Mouse (Mus musculus): Measurements from ENCODE around the gene Plekhj1. TPM values are rescaled to one million over a fixed set of nuclear protein-coding genes. Genes with fewer than 3 reads are reported as not detected.

Plekhj1 gene
- polyA plus RNA-seq, 1 experiment from 2014 or later, result 197 TPM

DNA sequence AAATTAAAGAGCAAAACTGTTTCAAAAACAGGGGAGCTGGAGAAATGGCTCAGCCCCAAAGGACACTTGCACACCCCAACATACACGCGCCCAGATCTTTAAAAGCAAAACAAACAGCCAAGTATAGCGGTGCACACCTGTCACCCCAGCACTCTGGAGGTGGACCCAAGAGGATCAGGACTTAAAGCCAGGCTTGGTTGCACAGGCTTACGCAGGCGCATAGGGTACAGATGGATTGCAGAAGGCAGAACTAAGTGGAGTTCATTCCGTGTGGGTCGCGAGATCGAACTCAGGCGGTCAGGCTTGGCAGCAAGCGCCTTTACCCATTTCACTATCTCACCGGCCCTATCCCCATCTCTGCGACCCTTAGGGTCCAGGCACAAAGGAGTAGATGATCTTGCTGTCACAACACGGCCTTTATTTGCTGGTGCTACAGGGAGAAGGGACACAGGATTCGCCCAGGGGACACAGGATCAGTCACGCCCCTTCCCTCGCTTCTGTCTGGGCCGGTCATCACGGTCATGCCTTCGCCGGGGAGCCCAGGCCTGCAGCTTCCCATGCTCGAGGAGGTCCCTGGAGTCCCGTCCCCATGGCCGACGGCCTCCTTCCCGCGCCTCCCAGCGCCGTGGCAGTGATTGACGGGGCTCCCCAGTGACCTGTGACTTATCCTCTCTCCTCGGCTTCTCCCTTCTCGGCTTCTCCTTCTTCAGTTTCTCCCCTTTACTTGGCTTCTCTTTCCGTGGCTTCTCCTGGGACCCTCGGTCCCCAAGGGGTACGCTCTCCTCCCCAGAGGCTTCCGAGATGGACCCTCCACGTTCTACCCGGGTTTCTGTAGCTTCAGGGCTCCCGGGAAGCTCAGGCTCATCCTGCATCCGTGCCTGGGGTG, 9.9 kb upstream of the Plekhj1 start:
- H3K36me3 ChIP-seq (replicated peaks), result peaks cover 25% of the 10 kb centered on the region
- H3K4me1 ChIP-seq, result peaks cover 57% of the 10 kb centered on the region
- no peaks in the 10 kb centered on the region for H3K9me3 ChIP-seq
- DNase-seq (ENCODE audit: extremely low spot score, low spot score), result peak; percentile 44
- H3K27ac ChIP-seq, result peak overlapping the region; percentile 56
- H3K4me3 ChIP-seq, result peak overlapping the region; percentile 61
- H3K27me3 ChIP-seq (ENCODE audit: poor library complexity, severe bottlenecking), result peaks cover 82% of the 10 kb centered on the region
- 16% methylated on average over 40 of the region's 40 CpGs for WGBS

DNA sequence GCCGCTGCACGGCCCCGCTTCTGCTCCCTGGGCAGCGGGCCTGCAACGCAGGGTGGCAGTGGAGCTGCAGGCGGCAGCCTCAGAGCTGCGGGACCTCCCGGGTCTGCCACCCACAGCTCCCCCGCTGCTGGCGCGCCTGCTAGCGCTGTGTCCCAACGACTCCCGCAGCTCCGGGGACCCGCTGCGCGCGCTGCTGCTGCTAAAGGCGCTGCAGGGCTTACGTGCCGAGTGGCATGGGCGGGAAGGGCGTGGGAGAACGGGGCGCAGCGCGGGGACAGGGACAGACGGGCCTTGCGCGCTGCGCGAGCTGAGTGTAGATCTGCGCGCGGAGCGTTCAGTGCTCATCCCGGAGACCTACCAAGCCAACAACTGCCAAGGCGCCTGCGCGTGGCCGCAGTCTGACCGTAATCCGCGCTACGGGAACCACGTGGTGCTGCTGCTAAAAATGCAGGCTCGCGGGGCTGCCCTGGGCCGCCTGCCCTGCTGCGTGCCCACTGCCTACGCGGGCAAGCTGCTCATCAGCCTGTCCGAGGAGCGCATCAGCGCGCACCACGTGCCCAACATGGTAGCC, 8.7 kb upstream of the Plekhj1 start:
- peaks cover 71% of the 10 kb centered on the region for H3K27me3 ChIP-seq (ENCODE audit: poor library complexity, severe bottlenecking)

DNA sequence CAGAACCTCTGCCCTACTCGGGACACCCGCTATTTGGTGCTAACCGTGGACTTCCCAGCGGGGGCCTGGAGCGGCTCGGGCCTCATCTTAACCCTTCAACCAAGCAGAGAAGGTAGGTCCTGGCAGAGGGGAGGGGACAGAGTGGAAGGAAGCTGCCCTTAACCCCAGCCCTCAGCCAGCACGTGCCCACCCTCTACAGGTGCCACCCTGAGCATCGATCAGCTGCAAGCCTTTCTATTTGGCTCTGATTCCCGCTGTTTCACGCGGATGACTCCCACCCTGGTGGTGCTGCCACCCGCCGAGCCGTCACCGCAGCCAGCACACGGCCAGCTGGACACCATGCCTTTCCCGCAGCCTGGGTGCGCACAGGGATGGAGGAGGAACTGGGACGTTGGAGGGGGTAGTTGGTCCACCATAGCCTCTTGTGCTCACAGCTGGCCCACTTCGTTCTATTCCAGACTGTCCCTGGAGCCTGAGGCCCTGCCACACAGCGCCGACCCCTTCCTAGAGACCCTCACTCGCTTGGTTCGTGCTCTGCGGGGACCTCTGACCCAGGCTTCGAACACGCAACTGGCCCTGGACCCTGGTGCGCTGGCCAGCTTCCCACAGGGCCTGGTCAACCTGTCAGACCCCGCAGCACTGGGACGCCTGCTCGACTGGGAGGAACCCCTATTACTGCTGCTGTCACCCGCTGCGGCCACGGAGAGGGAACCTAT, 8.1 kb upstream of the Plekhj1 start:
- peak overlapping the region; percentile 85 for H3K27ac ChIP-seq
- peaks cover 43% of the 10 kb centered on the region for H3K36me3 ChIP-seq (replicated peaks)
- no peaks in the 10 kb centered on the region for H3K9me3 ChIP-seq
- H3K4me3 ChIP-seq, result peak overlapping the region; percentile 61
- 39% methylated on average over 34 of the region's 34 CpGs for WGBS
- H3K4me1 ChIP-seq, result peaks cover 57% of the 10 kb centered on the region
- DNase-seq (ENCODE audit: extremely low spot score, low spot score), result peak; percentile 29
- peaks cover 65% of the 10 kb centered on the region for H3K27me3 ChIP-seq (ENCODE audit: poor library complexity, severe bottlenecking)

More for the DNA sequence above, 8.7 kb upstream of the Plekhj1 start:
- peak overlapping the region; percentile 85 for H3K27ac ChIP-seq
- H3K9me3 ChIP-seq, result no peaks in the 10 kb centered on the region
- H3K4me1 ChIP-seq, result peaks cover 57% of the 10 kb centered on the region
- peaks cover 37% of the 10 kb centered on the region for H3K36me3 ChIP-seq (replicated peaks)
- DNase-seq (ENCODE audit: extremely low spot score, low spot score), result peak; percentile 77
- peak overlapping the region; percentile 61 for H3K4me3 ChIP-seq
- 2% methylated on average over 58 of the region's 58 CpGs for WGBS

- 23% methylated on average over 3 of the region's 3 CpGs for WGBS
Observed at GRCm38 (mm10) chr10:80805925-80806324, 7.5 kb upstream of the Plekhj1 start.

DNA sequence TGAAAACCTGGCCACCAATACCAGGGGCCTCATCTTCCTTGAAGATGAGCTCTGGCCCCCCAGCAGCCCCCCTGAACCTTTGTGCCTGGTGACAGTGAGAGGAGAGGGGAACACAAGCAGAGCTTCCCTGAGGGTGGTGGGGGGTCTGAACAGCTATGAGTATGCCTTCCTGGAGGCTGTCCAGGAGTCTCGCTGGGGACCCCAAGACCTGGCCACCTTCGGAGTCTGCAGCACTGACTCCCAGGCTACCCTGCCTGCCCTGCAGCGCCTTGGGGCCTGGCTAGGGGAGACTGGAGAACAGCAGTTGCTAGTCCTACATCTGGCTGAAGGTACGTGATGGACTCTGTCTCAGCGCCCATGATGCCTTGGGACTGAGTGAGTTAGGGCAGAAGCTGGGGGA, 6.9 kb upstream of the Plekhj1 start:
- no peak for DNase-seq (ENCODE audit: extremely low spot score, low spot score)
- Histone ChIP-seq H3K9me3 (no peaks in the 10 kb centered on the region), H3K27me3 (ENCODE audit: poor library complexity, severe bottlenecking) (peaks cover 53% of the 10 kb centered on the region), H3K4me3 (peak overlapping the region; percentile 61), H3K27ac (no peak overlapping the region), H3K4me1 (peaks cover 63% of the 10 kb centered on the region), H3K36me3 (replicated peaks) (peaks cover 55% of the 10 kb centered on the region)
- 84% methylated on average over 5 of the region's 5 CpGs for WGBS

More at GRCm38 (mm10) chr10:80805925-80806324, 7.5 kb upstream of the Plekhj1 start:
- Histone ChIP-seq H3K4me3 (peak overlapping the region; percentile 61; the same call in 1 of the 2 replicates), H3K9me3 (no peaks in the 10 kb centered on the region), H3K4me1 (peaks cover 60% of the 10 kb centered on the region), H3K27me3 (ENCODE audit: poor library complexity, severe bottlenecking) (peaks cover 59% of the 10 kb centered on the region), H3K27ac (no peak overlapping the region), H3K36me3 (replicated peaks) (peaks cover 49% of the 10 kb centered on the region)
- DNase-seq (ENCODE audit: extremely low spot score, low spot score), result peak; percentile 77

DNA sequence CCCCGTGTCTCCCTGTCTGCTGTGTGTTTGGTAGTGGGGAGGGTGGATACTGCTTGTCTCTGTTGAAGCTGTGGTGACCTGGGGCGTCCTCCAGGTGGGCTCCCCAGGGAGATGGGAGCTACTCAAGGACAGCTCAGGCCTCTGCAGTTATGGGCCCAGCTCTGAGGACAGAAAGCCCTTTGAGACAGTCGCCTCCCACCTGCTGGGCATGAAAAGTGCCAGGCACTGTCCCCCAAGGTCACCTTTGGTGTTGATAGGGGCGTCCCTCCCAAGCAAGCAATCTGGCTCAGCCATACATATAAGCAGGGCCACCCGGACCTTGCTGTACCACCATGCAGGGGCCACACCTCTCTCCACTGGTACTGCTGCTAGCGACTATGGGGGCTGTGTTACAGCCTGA, 6.5 kb upstream of the Plekhj1 start, which contains the start of gene Amh:
Amh (plus strand) TSS at position 328 of the 400 bp plus-strand sequence.
- Histone ChIP-seq H3K9me3 (no peaks in the 10 kb centered on the region), H3K27ac (no peak within 1 kb of the TSS), H3K27me3 (ENCODE audit: poor library complexity, severe bottlenecking) (peaks cover 49% of the 10 kb centered on the region), H3K36me3 (replicated peaks) (peaks cover 59% of the 10 kb centered on the region), H3K4me1 (peaks cover 63% of the 10 kb centered on the region), H3K4me3 (peak within 1 kb of the TSS; percentile 61)
- no peak for DNase-seq (ENCODE audit: extremely low spot score, low spot score)
- 67% methylated on average over 6 of the region's 6 CpGs for WGBS

GRCm38 (mm10) chr10:80804340-80804739, 5.9 kb upstream of the Plekhj1 start:
- peak overlapping the region; percentile 3; the same call in 1 of the 2 replicates for H3K4me3 ChIP-seq
- peaks cover 60% of the 10 kb centered on the region for H3K36me3 ChIP-seq (replicated peaks)
- H3K4me1 ChIP-seq, result peaks cover 64% of the 10 kb centered on the region
- no peaks in the 10 kb centered on the region for H3K9me3 ChIP-seq
- H3K27me3 ChIP-seq (ENCODE audit: poor library complexity, severe bottlenecking), result peaks cover 43% of the 10 kb centered on the region
- H3K27ac ChIP-seq, result no peak overlapping the region
- 100% methylated on average over 2 of the region's 2 CpGs for WGBS
- DNase-seq (ENCODE audit: extremely low spot score, low spot score), result no peak

GRCm38 (mm10) chr10:80802996-80803395, 4.6 kb upstream of the Plekhj1 start:
- H3K9me3 ChIP-seq, result no peaks in the 10 kb centered on the region
- peaks cover 53% of the 10 kb centered on the region for H3K4me1 ChIP-seq
- H3K36me3 ChIP-seq (replicated peaks), result peaks cover 60% of the 10 kb centered on the region
- H3K27me3 ChIP-seq (ENCODE audit: poor library complexity, severe bottlenecking), result peaks cover 30% of the 10 kb centered on the region
- peak overlapping the region; percentile 9; the same call in 1 of the 2 replicates for H3K4me3 ChIP-seq
- no peak overlapping the region for H3K27ac ChIP-seq
- DNase-seq (ENCODE audit: extremely low spot score, low spot score), result no peak
- 83% methylated on average over 3 of the region's 3 CpGs for WGBS

GRCm38 (mm10) chr10:80802204-80802912, 3.9 kb upstream of the Plekhj1 start:
- 0 out of 2 replicates have a peak overlapping the region, but pooled peaks have one; percentile 11 for H3K4me3 ChIP-seq
- H3K4me1 ChIP-seq, result peaks cover 53% of the 10 kb centered on the region
- no peaks in the 10 kb centered on the region for H3K9me3 ChIP-seq
- H3K36me3 ChIP-seq (replicated peaks), result peaks cover 60% of the 10 kb centered on the region
- H3K27ac ChIP-seq, result no peak overlapping the region
- 95% methylated on average over 10 of the region's 10 CpGs for WGBS
- H3K27me3 ChIP-seq (ENCODE audit: poor library complexity, severe bottlenecking), result peaks cover 24% of the 10 kb centered on the region
- DNase-seq (ENCODE audit: extremely low spot score, low spot score), result no peak

DNA sequence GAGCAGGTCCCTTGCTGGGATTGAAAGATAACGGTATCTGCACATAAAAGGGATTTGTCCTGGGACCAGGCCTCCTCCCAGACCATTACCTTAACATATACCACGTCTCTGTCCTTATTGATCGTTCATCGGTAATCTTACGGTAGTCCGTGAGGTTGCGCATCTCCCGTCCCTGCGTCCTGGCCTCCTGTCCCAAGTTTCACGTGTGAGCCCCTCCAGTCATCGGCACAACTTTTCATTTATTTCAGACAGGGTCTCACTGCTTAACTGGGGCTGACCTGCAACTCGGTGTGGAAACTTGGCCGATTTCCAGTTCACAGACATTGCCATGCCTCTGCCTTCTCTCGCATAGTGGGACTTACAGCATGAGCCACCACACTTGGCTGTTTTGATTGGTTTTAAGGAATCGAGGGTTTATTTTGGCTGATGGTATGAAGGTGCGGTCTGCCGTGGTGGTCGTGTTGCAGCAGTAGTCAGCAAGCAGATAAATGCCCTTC, 692 bp upstream of the Plekhj1 start:
- DNase-seq (ENCODE audit: extremely low spot score, low spot score), result no peak
- Histone ChIP-seq H3K36me3 (replicated peaks) (peaks cover 72% of the 10 kb centered on the region), H3K4me3 (peak overlapping the region; percentile 93), H3K9me3 (no peaks in the 10 kb centered on the region), H3K4me1 (peaks cover 45% of the 10 kb centered on the region), H3K27me3 (ENCODE audit: poor library complexity, severe bottlenecking) (no peaks in the 10 kb centered on the region), H3K27ac (peak overlapping the region; percentile 99)
- WGBS, result 4% methylated on average over 18 of the region's 18 CpGs

DNA sequence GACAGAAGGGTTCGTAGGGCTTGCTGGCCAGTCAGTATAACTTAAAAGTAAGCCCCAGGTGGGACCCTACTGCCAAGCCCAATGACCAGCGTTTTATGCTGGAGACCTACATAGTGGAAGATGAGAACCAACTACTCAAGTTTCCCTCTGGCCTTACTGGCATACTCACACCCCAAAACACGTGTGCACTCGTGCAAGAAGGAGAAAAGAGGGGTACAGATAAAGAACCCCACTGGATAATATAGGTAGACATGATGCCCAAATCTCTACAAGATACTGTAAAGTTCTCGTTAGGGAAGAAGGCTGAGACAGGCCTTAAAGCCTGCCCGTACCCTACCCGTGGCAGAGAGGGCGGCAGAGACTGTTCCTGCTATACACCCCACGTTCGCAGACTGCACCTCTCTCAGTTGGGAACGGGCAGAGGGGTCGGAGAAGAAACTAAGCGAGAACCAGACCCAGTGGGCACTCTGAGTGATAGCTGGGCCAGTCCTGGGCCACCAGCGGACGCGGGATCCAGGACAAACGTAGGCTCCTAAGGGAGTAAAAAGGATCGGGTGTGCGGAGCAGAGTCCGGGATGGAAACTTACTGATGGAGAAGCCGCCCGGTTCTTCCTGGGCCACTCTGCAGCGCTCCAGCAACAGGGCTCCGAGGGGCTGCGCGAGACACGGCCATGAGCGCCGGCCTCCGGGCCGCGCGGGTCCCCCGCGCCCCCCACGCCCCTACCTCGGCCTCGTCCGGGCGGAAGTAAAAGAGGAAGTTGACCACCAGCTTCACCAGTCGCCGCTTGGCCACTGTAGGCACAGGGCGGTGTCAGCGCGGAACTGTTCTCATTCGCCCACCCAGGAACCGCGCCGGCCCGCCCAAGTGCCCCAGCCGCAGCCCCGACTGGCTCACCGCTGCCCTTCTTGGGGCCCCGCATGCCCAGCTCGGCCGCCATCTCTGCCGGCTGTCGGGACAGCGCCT, 958 bp downstream of the Plekhj1 start:
- H3K4me1 ChIP-seq, result peaks cover 45% of the 10 kb centered on the region
- WGBS, result 4% methylated on average over 59 of the region's 59 CpGs
- peak overlapping the region; percentile 93 for H3K4me3 ChIP-seq
- peaks cover 72% of the 10 kb centered on the region for H3K36me3 ChIP-seq (replicated peaks)
- peak overlapping the region; percentile 99 for H3K27ac ChIP-seq
- DNase-seq (ENCODE audit: extremely low spot score, low spot score), result no peak
- H3K9me3 ChIP-seq, result no peaks in the 10 kb centered on the region
- H3K27me3 ChIP-seq (ENCODE audit: poor library complexity, severe bottlenecking), result no peaks in the 10 kb centered on the region

Measured in forebrain, embryonic 10.5 days (tissue).